In genomic region chrX:59251576-59251975, GRCm38 (mm10) we compare ENCODE assay signal across 17 mouse cellular contexts.
DNase-seq lines count a peak whose midpoint lies in the region.
"Had no signal": no experiment of that assay in that cellular context is flagged by ENCODE, and none has a peak within 500 bp of the region (broad histone marks: within the 10 kb centered on the region; RNA-seq: fewer than 3 reads in every experiment).

No protein-coding gene starts in this region.

- peak; percentile 8 for DNase-seq in right cerebral cortex, adult 18-20 months
- DNase-seq in right cerebral cortex, postnatal 25 days = no peak
- peak; percentile 1 for DNase-seq in NIH3T3 (ENCODE audit: low read depth)
- DNase-seq in fibroblast of lung, adult 2 months (ENCODE audit: low read depth) = peak; percentile 0
- no peak for DNase-seq in heart, postnatal 4 days
- DNase-seq in lung, postnatal 36 days = no peak
- DNase-seq: adrenal gland, adult 8-10 months; adrenal gland, postnatal 36 days; cerebellum, adult 11-12 months; cerebellum, adult 8-10 months; cerebellum, postnatal 10 days; cerebellum, postnatal 36 days; embryo, embryonic 11 days; gastrocnemius, postnatal 25 days; heart, adult 18-20 months; heart, postnatal 10 days; heart, postnatal 36 days had no signal

Comparison
In these comparisons a context has a peak if more than half of its experiments do, and no peak if none do; other contexts are left out.
1. DNase-seq: peak in right cerebral cortex, adult 18-20 months (single experiment), NIH3T3 (single experiment) and fibroblast of lung, adult 2 months (single experiment); none in right cerebral cortex, postnatal 25 days (single experiment), heart, postnatal 4 days (single experiment) and lung, postnatal 36 days (single experiment).